Mouse (Mus musculus): ENCODE measurements around the gene Aak1. TPM values are rescaled to one million over a fixed set of nuclear protein-coding genes. Genes with fewer than 3 reads are reported as not detected.

The Aak1 gene
- polyA plus RNA-seq, 2 experiments from 2014 or later: 22.8 to 29.2 TPM

DNA sequence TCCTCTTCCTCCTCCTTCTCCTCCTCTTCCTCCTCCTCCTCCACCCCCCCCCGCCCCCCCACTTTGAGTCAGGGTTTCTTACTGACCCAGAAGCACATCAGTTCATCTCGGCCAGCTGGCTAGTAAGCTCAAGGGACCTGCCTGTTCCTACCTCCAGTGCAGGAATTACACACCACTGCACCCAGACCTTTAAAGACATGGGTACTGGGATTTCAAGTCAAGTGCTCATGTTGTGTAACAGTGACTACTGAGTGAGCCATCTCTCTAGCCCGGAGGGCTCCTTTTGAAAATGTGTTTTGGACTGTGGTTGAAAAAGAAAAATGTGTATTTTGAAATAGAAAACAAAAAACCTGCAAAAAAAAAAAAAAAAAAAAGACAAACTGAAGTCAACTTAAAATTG lies 50.6 kb downstream of the Aak1 start:
- ATAC-seq: no peak

DNA sequence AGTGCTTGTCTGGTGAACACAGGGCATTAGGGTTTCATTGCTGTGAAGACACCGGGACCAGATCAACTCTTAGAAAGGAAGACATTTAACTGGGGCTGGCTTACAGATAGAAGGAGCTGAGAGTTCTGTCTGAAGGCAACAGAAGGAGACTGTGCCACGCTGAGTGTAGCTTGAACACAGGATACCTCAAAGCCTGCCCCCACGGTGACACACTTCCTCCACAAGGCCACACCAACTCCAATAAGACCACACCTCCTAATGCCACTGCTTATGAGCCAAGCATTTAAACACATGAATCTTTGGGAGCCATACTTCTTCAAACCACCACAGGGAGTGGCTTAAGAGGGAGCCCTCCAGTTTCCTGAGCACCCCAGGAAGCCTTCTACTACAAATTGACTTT lies 51.2 kb downstream of the Aak1 start:
- ATAC-seq: no peak

DNA sequence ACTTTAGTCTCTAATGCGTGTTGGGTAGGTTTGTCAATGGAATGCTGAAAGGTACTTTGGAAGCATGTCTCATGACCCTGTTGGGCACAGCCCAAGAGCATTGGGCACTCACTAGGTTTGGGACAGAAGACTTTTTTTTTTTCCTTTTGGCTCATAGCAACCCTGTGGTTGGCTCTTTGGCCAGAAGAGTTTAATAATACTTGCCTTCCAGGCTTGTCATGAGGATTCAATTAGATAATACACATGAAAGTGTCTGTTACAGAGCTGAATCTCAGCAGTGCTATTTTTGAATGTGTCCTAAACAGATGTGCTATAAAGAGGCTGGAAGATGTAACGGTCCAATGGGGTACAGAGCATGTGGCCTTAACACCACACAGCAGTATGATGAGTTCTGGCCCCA lies 56.2 kb downstream of the Aak1 start:
- no peak for ATAC-seq

DNA sequence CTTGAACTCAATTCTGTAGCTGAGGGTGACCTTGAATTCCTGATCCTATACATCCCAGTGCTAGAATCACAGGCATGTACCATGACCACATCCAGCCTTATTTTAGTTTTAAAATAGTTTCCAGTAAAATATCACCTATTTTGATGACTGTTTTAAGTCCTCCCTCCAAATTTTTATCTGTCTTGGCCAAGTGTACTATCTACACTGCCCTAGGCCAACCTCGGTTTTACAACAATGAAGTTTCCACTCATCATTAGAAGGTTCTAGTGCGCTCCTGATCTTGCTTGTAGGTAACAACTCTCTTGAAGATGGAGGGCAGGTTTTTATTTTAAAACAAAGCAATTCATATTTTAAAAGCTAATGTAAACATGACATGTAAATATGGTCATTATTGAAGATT lies 57.9 kb downstream of the Aak1 start:
- ATAC-seq: no peak

DNA sequence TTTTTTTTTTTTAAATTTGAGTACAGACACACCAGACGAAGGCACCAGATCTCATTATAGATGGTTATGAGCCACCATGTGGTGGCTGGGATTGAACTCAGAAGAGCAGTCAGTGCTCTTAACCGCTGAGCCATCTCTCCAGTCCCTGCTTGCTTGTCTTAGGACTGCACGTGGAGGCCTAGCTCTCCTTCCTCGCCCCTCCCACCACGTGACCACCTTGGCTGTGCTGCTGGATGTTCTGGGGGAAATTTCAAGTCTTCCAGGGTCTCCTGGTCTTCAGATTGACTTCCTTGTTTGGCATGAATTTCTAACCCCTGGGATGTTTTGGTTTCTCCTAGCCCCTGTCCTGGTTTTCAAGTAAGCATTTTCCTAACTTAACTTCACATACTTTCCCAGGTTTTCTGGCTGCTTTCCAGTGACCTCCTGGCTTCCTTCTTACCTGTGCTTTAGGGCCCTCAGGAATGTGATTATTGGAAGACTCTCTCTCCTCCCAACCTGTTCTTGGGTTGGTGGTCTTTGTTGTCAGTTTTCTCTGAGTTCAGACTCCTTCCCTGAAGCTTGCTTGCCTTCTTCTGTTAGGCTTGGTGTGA lies 59.3 kb downstream of the Aak1 start:
- ATAC-seq: no peak

DNA sequence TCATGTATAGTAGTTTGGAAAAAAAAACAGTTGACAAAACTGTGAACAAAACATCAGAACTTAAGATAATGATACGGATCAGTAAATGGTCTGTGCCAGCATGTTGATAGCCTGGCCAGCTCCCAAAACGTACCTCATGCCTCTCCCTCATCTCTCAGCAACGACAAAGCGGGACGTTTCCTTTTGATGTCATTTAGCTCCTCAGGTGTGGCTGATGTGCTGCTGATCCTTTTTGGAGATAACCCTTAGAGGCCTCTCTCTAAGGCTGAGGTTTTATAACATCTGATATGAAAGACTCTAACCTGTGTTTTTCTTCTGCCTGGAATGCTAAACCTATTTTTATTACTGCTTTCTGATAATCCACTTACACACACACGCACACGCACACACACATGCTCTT lies 60.6 kb downstream of the Aak1 start:
- ATAC-seq: peak; percentile 70

DNA sequence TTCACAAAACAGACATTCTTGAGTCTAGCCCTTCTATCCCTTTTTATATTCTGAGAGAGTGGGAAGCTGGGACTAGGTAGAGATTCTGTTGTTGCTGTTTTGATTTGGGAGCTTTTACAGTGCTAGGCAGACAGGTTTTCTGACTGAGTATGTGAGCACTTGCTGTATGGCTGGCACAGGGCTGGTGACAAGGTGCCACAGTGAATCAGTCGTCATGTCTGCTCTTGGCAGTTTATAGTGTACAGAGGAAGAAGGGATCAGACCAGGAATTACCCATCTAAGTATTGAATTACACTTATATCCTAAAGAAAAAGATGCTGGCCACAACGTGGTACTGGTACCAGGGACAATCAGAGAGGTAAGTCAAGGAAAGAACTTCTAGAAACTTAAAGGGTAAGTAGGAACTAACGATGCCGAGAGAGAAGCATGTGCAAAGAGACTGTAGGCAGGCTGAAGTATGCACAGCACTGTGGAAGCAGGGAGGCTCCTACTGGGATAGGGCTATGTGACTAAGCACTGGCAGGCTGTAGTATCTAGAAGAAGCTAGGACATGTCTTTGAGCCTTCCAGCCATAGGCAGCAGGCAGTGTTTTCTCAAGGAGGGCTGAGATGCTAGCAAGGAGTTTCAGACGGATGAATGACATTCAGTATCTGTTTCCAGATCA lies 67.0 kb downstream of the Aak1 start:
- no peak for ATAC-seq

DNA sequence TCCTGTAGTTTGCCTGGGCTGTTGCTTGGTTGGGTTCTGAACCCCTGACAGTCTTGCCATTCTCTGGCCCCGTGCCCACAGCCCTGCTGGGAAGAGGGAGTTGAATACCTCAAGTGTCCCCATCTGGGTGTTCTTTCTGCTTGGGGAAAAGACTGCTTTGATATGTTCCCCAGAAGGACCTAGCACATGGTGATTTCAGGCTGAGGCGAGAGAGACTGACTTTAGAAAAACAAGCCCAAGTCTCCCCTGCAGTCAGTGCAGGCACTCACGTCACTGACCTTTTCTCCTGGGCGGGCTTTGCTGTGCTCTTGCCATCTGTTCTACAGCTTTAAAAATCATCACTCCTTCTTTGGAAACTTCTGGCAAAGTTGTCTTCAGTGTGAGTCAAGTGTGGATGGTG lies 67.9 kb downstream of the Aak1 start:
- ATAC-seq: no peak

DNA sequence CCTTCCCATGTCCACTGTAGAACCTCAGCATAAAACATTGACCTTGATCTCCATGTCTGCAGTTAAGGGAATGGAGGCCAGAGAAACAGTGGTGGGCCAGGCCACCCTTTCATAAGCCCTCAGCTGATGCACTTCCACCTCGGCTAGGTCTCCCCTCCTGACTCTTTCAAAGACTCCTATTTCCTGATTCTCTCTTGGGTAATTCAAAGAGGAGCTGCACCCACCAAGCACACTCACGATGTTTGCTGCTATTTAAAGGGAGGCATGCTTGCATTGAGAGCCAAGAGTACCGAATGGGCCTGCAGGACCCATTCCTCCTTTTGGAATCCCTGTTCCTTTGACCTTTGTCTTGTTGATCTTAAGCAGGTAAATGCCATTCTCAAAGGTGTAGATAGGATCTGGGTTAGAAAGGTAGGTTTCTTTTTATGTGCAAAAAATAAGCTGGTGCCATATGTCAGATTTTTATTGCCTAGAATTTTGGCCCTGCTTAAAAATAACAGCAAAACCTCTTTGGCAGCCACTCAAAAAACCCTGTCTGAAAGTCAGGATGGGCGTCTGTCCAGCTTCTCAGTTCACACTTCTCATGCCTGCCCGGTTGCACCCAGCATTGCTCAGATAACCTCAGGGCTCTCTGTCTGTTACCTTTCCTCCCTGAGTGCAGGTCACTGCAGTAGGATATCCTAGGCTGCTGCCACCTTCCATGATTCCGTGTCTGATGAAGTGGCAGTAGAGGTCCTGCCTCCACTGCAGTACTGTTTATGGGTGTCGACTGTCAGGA lies 68.9 kb downstream of the Aak1 start:
- ATAC-seq: no peak

DNA sequence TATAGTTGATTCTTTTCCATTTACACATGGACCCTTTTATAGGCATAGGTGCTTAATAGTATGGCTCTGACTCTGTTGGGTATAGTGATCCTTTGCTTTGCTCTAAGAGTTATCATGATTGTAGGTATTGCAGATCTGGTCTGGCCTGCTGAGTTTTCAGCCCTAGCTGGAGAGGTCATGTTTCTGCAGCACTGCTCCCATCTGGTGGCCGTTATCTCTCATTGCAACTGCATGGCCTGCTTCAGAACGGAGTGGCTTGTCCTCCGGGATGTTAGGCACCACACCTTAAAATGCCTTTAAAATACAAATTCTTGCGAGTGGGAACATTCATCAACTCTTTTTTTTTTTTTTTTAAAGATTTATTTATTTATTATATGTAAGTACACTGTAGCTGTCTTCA lies 72.6 kb downstream of the Aak1 start:
- ATAC-seq: peak; percentile 92

DNA sequence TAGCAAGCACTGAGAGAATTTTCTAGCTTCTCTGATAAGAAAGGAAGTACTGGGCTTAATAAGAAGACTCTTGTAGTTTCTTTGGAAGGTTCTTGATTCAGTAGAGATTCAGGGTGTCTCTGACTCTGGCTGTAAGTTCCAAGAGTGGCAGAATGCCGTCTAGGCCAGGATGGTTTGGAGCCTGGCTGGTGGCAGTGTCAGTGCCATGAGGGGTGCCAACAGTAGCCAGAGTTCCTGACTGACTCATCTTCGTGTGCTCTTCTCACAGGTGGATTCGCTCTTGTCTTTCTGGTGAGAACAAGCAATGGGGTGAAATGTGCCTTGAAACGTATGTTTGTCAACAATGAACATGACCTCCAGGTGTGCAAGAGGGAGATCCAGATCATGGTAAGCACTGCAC lies 75.4 kb downstream of the Aak1 start:
- ATAC-seq: no peak

DNA sequence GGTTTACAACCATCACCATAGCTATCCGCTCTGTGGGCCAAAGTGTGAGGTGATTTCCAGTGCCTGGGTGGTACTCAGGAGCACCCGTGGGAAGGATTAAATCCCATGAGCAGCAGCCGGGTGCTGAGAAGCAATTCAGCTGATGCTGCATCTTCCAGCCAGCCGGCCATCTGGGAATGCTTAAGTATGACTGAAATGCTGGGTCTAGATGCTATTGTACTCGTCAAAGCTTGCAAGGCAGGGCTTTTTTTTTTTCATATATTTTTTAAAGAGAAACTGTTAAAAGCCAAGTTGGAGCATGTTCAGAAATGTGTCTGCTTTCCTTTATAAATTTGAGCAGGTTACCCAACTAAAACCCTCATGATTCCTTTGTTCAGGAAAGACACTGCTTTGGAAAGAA lies 85.2 kb downstream of the Aak1 start:
- ATAC-seq: no peak

DNA sequence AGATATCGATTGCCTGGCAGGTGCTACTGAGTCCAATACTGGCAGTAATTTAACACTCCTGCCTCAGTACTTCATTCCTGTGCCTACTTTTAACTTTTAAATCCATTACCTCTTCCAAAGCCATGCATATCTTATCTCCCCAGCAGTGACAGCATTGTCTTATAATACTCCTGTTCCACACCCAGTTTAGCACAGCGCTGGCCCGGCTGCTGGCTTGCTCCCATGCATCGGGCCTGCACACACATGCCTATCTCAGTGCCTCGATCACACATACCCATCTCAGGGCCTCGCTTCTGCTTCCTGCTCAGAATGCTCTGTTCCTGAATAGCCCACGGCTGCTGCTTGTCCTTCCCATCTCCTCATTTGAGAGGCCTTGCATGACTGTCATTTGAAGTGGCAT lies 90.5 kb downstream of the Aak1 start:
- no peak for ATAC-seq

DNA sequence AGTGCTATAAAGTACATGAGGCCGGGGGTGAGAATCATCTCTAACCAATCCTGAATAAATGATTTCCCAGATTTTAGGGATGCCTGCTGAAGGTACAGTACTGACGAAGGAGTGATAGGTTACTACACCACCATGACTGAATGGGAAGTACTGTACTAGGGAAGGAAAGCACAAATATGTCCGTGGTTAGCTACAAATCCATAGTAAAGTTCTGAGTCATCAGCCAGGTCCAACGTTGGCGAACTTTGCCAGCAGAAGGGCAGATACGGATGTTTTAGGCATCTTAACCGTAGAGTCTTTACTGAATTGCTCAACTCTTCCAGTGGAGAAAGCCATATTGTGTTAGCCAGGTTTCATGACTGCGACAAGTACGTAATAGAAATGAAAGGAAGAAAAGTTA lies 91.6 kb downstream of the Aak1 start:
- no peak for ATAC-seq

DNA sequence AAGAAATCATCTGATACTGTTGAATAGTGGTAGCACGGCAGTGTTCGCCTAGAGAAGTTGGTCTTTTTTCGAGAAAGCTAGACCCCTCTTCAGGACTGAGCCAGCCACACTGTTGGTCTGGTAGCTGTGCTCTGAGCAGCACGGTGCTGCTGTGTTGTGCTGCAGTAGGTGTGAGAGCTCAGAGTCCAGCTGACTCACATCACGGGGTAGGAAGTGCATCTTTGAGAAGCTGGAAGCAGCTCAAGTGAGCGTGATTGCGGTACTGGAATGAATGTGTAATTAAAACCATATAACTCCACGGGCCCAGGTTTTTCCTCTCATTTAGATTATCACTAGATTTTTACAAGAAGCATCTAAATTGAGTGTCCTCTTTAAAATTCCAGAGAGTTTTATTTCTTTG lies 97.8 kb downstream of the Aak1 start:
- no peak for ATAC-seq

DNA sequence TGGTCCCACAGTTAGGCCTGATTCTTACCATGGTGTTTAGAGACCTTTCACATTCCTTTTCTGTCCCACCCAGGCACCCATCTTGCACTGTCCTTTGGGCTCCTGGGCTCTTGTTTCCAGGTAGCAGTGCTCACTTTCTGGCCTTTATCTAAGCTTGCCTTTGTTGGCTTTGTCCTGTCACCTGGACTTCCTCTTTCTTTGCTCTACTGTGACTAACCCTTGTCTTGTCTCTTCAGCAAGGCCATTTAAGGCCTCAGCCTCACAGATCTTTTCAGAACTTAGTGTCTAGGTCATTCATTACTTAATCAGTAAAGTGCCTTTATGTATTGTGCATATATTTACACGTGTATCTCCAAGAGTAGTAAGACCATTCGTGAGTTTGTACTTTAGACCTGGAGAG lies 99.4 kb downstream of the Aak1 start:
- no peak for ATAC-seq

DNA sequence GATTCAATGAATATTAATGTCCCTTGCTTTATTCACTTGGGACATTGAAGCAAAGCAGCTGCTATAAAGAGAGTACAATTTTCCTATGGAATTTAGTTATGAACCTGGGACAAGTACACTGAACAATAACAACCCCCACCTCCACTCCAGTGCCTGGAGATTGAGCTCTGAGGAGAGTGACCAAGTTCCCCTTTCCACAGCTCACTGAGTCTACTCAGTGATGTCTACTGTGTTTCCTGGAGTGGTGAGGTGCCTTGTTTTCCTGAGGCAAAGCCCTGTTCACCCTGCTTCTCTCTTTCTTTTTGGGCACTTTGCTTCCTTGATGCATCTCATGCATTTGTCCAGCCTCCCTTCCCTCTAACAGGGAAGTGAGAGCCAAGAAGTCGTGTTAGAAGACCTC lies 100.8 kb downstream of the Aak1 start:
- ATAC-seq: no peak

DNA sequence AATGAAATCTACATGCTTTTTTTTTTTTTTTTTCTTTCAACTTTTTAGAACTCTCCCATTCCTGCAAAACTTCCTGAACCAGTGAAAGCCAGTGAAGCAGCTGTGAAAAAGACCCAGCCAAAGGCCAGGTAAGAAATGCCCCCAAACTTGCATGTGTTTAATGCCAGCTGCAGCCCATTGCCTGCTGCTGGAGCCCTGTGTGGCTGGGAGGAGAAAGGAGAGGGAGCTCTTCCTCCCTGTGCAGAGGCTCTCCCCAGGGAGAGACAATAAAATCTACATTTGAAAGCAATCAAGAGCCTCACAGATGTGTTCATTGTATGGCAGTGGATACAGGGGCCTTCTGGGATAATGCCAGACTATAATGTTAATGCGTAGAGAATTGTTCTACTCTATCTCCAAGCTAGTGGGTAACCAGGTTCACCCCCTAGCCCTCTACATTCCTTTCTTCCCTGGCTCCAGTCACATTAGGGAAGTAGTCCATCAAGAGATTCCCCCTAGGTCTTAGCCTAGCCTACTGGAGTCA lies 101.5 kb downstream of the Aak1 start:
- ATAC-seq: no peak

DNA sequence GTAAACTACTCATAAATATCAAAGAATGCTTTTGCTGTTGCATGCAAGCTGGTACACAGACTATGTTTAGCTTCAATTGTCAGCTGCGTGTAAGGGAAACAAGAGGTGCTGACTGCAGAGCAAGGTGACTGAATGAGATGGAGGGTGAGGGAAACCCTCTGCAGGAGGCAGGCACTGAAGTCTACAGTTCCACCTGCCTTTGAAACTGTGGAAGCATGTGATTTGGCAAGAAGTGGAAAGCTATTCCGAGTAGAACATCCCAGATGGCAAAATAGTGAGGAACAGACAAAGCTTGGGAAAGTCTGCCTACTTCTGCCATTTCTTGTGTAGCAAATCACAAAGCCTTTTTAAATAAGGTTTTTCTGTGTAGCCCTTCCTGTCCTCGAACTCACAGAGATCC lies 106.4 kb downstream of the Aak1 start:
- ATAC-seq: no peak

DNA sequence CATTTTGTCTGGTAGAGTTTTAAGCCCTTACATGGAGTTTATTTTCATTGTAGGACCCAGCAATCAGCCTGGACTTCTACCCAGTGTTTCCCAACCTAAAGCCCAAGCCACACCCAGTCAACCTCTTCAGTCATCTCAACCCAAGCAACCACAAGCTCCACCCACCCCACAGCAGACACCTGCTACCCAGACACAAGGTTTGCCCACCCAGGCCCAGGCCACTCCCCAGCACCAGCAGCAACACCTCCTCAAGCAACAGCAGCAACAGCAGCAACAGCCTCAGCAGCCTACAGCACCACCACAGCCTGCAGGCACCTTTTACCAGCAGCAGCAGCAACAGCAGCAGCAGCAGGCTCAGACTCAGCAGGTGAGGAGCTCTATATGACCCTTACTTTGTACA lies 106.9 kb downstream of the Aak1 start:
- no peak for ATAC-seq

DNA sequence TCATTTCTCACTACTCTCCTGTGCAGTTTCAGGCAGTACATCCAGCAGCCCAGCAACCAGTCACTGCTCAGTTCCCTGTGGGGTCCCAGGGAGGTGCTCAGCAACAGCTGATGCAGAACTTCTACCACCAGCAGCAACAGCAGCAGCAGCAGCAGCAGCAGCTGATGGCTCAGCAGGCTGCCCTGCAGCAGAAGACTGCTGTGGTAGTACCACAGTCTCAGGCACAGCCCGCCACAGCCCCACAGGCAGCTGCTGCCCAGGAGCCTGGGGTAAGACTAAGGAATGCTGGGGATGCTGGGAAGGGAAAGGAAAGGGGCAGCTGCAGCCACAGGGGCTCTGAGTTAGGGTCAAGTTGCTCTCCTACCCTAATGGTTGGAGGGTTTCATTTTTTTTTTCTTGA lies 109.7 kb downstream of the Aak1 start:
- no peak for ATAC-seq

DNA sequence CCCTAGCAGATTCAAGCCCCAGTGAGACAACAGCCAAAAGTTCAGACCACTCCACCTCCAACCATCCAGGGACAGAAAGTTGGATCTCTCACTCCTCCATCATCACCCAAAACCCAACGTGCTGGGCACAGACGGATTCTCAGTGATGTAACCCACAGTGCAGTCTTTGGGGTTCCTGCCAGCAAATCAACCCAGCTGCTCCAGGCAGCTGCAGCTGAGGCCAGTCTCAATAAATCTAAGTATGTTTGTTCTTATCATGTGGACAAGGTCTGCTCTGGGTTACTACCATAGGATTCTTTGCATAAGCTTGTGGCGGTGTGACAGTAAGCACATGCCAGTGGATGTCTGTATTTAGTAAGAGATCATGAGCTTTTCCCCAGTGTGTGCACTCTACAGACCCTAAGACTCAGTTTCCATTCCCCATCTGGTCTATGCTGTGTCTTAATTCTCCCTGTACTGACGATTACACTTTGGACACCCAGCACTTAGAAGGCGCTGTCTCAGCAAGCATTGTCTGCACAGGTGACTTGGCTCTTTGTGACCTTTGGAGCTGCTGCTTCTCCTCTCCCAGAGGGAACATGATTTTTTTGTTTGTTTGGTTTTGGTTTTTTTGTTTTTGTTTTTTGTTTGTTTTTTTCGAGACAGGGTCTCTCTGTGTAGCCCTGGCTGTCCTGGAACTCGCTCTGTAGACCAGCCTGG lies 114.8 kb downstream of the Aak1 start:
- no peak for ATAC-seq

DNA sequence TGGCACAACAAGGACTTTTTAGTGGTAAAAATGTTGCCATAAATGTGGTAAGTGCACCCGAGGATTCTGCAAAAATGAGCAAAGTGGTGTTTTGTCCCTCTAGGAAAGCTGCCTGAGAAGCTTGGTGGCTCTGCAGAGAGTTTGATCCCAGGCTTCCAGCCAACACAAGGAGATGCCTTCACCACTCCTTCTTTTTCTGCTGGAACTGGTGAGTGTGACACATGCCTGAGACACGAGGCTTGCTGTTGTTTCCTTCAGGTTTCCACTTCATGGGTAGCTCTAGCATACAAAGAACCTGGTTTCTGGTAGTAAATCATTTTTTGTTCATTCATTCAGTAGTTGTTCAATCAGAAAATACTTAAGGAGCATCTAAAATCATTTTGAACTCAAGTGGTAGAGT lies 117.8 kb downstream of the Aak1 start:
- ATAC-seq: no peak

Measured in CD4-positive, CD25-positive, alpha-beta regulatory T cell, adult 4 months (primary cell).